Mouse (Mus musculus) stomach, postnatal 0 days (tissue): ENCODE measurements around the gene Fam83b. TPM values are rescaled to one million over a fixed set of nuclear protein-coding genes. Genes with fewer than 3 reads are reported as not detected.

Experiments
- ATAC-seq: fragments of 200-750 bp; cut with Nextera tagmentation; 2 replicates; pipeline ENCODE4 v1.8.0; 2017; ENCODE audit not compliant: low FRiP score, low TSS enrichment
- DNase-seq: peaks from one replicate; pipeline ENCODE4 v3.0.0-alpha.2; 2016; ENCODE audit warnings: low spot score
- H3K27ac ChIP-seq: fragments of 300-500 bp; sonication (generic); replicated peaks from 2 replicates; pipeline ENCODE4 v1.5.1; 2014; ENCODE audit warnings: mild to moderate bottlenecking, control low read depth
- H3K27me3 ChIP-seq: fragments of 300-500 bp; sonication (generic); 2 replicates; pipeline ENCODE4 v1.6.1; 2014; ENCODE audit warnings: low read length; ENCODE audit not compliant: control insufficient read depth, insufficient read depth
- H3K36me3 ChIP-seq: fragments of 300-500 bp; sonication (generic); 2 replicates; pipeline ENCODE4 v1.6.1; 2014; ENCODE audit warnings: low read length, mixed read lengths; ENCODE audit not compliant: control insufficient read depth, insufficient read depth
- H3K4me1 ChIP-seq: fragments of 300-500 bp; sonication (generic); replicated peaks from 2 replicates; pipeline ENCODE4 v1.6.1; 2014; ENCODE audit warnings: antibody characterized with exemption; ENCODE audit not compliant: control insufficient read depth, insufficient read depth
- H3K4me2 ChIP-seq: fragments of 300-500 bp; sonication (generic); replicated peaks from 2 replicates; pipeline ENCODE4 v1.6.1; 2014; ENCODE audit warnings: low read depth, mild to moderate bottlenecking, control low read depth, moderate library complexity
- H3K4me3 ChIP-seq: fragments of 300-500 bp; sonication (generic); 2 replicates; pipeline ENCODE4 v1.5.1; 2014; ENCODE audit warnings: low read depth, low read length, control low read depth
- H3K9ac ChIP-seq: fragments of 300-500 bp; sonication (generic); 2 replicates; pipeline ENCODE4 v1.6.1; 2014; ENCODE audit warnings: mild to moderate bottlenecking, low read length, control low read depth, mixed read lengths
- H3K9me3 ChIP-seq: fragments of 300-500 bp; sonication (generic); 2 replicates; pipeline ENCODE4 v1.6.1; 2016; ENCODE audit warnings: low read length; ENCODE audit not compliant: control insufficient read depth
- CTCF ChIP-seq: IDR thresholded peaks from 2 replicates; pipeline ENCODE4 v1.5.1; 2016; ENCODE audit warnings: antibody characterized with exemption, low read depth, mild to moderate bottlenecking, moderate library complexity
- EP300 ChIP-seq: optimal IDR thresholded peaks from 2 replicates; pipeline ENCODE3; 2016; ENCODE audit warnings: antibody characterized with exemption
- WGBS: fragments of 180-500 bp; shearing (Covaris S2); extraction: QIAGEN DNeasy Blood & Tissue Kit; methylation state at CpG from one replicate; pipeline ENCODE4 v1.1.7; 2014; 5-methylcytosine and 5-hydroxymethylcytosine counted together
- polyA plus RNA-seq: library from polyadenylated mRNA; unstranded; fragments of >200 nt; fragmentation: Nextera tagmentation; extraction: Ambion mirVana; gene quantifications from 2 replicates; pipeline ENCODE4 v1.2.1, GENCODE M21; 2015

Fam83b gene
- polyA plus RNA-seq, 1 experiment from 2014 or later: 4.7 TPM

- ATAC-seq: no peak
- H3K27me3 ChIP-seq: no peaks in the 10 kb centered on the region
- H3K36me3 ChIP-seq: no peaks in the 10 kb centered on the region
Observed at GRCm38 (mm10) chr9:76559240-76559639, 7.7 kb downstream of the Fam83b start.

GRCm38 (mm10) chr9:76553758-76554157, 13.2 kb downstream of the Fam83b start:
- DNase-seq: peak; percentile 19
- TF ChIP-seq CTCF (no peak), EP300 (no peak)

More at GRCm38 (mm10) chr9:76559240-76559639, 7.7 kb downstream of the Fam83b start:
- no peak for TF ChIP-seq EP300
- TF ChIP-seq CTCF: no peak
- Histone ChIP-seq H3K4me2 (no peak overlapping the region), H3K27ac (no peak overlapping the region), H3K4me1 (peaks cover 3% of the 10 kb centered on the region; the same call in 1 of the 2 replicates), H3K9ac (no peak overlapping the region), H3K9me3 (no peaks in the 10 kb centered on the region), H3K4me3 (no peak overlapping the region)
- no peak for DNase-seq
- WGBS: 80% methylated on average over 2 of the region's 2 CpGs

GRCm38 (mm10) chr9:76553115-76553514, 13.8 kb downstream of the Fam83b start:
- no peak overlapping the region for H3K9ac ChIP-seq
- TF ChIP-seq CTCF (no peak), EP300 (no peak)
- H3K27me3 ChIP-seq: no peaks in the 10 kb centered on the region
- H3K27ac ChIP-seq: no peak overlapping the region
- 40% methylated on average over 1 of the region's 1 CpGs for WGBS
- no peaks in the 10 kb centered on the region for H3K4me1 ChIP-seq
- no peak overlapping the region for H3K4me3 ChIP-seq
- no peaks in the 10 kb centered on the region for H3K36me3 ChIP-seq
- ATAC-seq: no peak
- no peak overlapping the region for H3K4me2 ChIP-seq
- no peak for DNase-seq
- no peaks in the 10 kb centered on the region for H3K9me3 ChIP-seq

More at GRCm38 (mm10) chr9:76553758-76554157, 13.2 kb downstream of the Fam83b start:
- peak; percentile 64; the same call in 1 of the 2 replicates for ATAC-seq
- H3K4me2 ChIP-seq: no peak overlapping the region
- H3K9me3 ChIP-seq: no peaks in the 10 kb centered on the region
- WGBS: 43% methylated on average over 2 of the region's 2 CpGs
- no peak overlapping the region for H3K27ac ChIP-seq
- H3K4me3 ChIP-seq: no peak overlapping the region
- H3K36me3 ChIP-seq: no peaks in the 10 kb centered on the region
- H3K27me3 ChIP-seq: no peaks in the 10 kb centered on the region
- H3K4me1 ChIP-seq: no peaks in the 10 kb centered on the region
- H3K9ac ChIP-seq: no peak overlapping the region

- TF ChIP-seq EP300: no peak
- TF ChIP-seq CTCF: no peak
- Histone ChIP-seq H3K27ac (no peak overlapping the region), H3K27me3 (no peaks in the 10 kb centered on the region), H3K4me1 (no peaks in the 10 kb centered on the region), H3K36me3 (no peaks in the 10 kb centered on the region), H3K4me2 (no peak overlapping the region), H3K9ac (no peak overlapping the region), H3K4me3 (no peak overlapping the region), H3K9me3 (no peaks in the 10 kb centered on the region)
- WGBS: 38% methylated on average over 3 of the region's 3 CpGs
- ATAC-seq (no peak), DNase-seq (no peak)
Observed at GRCm38 (mm10) chr9:76546714-76547113, 20.2 kb downstream of the Fam83b start.

GRCm38 (mm10) chr9:76540684-76541083, 26.2 kb downstream of the Fam83b start:
- WGBS: 67% methylated on average over 4 of the region's 4 CpGs
- H3K9me3 ChIP-seq: no peaks in the 10 kb centered on the region
- H3K36me3 ChIP-seq: no peaks in the 10 kb centered on the region
- H3K4me1 ChIP-seq: no peaks in the 10 kb centered on the region
- no peak for TF ChIP-seq CTCF
- no peak for TF ChIP-seq EP300
- H3K9ac ChIP-seq: no peak overlapping the region
- no peaks in the 10 kb centered on the region for H3K27me3 ChIP-seq
- DNase-seq (no peak), ATAC-seq (no peak)
- no peak overlapping the region for H3K4me2 ChIP-seq
- H3K27ac ChIP-seq: no peak overlapping the region
- no peak overlapping the region for H3K4me3 ChIP-seq

GRCm38 (mm10) chr9:76539953-76540621, 26.8 kb downstream of the Fam83b start:
- ATAC-seq (peak; percentile 74), DNase-seq (no peak)
- no peaks in the 10 kb centered on the region for H3K4me1 ChIP-seq
- no peak overlapping the region for H3K27ac ChIP-seq
- H3K4me2 ChIP-seq: no peak overlapping the region
- no peaks in the 10 kb centered on the region for H3K27me3 ChIP-seq
- H3K9me3 ChIP-seq: no peaks in the 10 kb centered on the region
- no peak overlapping the region for H3K9ac ChIP-seq
- 79% methylated on average over 6 of the region's 7 CpGs for WGBS
- H3K4me3 ChIP-seq: no peak overlapping the region
- H3K36me3 ChIP-seq: no peaks in the 10 kb centered on the region
- TF ChIP-seq CTCF (no peak), EP300 (no peak)
